Mouse (Mus musculus) hindbrain, embryonic 11.5 days (tissue): ENCODE results near the gene Atp6v1g1. TPM values are rescaled to one million over a fixed set of nuclear protein-coding genes. Genes with fewer than 3 reads are reported as not detected.

ENCODE experiments used
- ATAC-seq: fragments of 200-750 bp; cut with Nextera tagmentation; 2 replicates; pipeline ENCODE4 v1.8.0; 2017; ENCODE audit warnings: mild to moderate bottlenecking, moderate TSS enrichment, moderate library complexity; ENCODE audit not compliant: low FRiP score
- DNase-seq: peaks from one replicate; pipeline ENCODE4 v3.0.0-alpha.2; 2015; ENCODE audit warnings: low spot score
- H3K27ac ChIP-seq: fragments of 300-500 bp; sonication (generic); 2 replicates; pipeline ENCODE4 v1.5.1; 2014; ENCODE audit warnings: mild to moderate bottlenecking, low read depth, low read length
- H3K27me3 ChIP-seq: fragments of 300-500 bp; sonication (generic); 2 replicates; pipeline ENCODE4 v1.6.1; 2014; ENCODE audit warnings: mild to moderate bottlenecking, low read length, moderate library complexity, mixed read lengths; ENCODE audit not compliant: control insufficient read depth, insufficient read depth
- H3K36me3 ChIP-seq: fragments of 300-500 bp; sonication (generic); 2 replicates; pipeline ENCODE4 v1.6.1; 2014; ENCODE audit warnings: mild to moderate bottlenecking, low read length, moderate library complexity, mixed read lengths; ENCODE audit not compliant: control insufficient read depth, insufficient read depth
- H3K4me1 ChIP-seq: fragments of 300-500 bp; sonication (generic); replicated peaks from 2 replicates; pipeline ENCODE4 v1.6.1; 2014; ENCODE audit warnings: low read length, mixed read lengths; ENCODE audit not compliant: control insufficient read depth, insufficient read depth
- H3K4me2 ChIP-seq: fragments of 300-500 bp; sonication (generic); replicated peaks from 2 replicates; pipeline ENCODE4 v1.6.1; 2014; ENCODE audit warnings: mild to moderate bottlenecking, low read depth, low read length
- H3K4me3 ChIP-seq: fragments of 300-500 bp; sonication (generic); 2 replicates; pipeline ENCODE4 v1.5.1; 2014; ENCODE audit warnings: low read depth, low read length
- H3K9ac ChIP-seq: fragments of 300-500 bp; sonication (generic); 2 replicates; pipeline ENCODE4 v1.6.1; 2014; ENCODE audit warnings: low read depth, low read length
- H3K9me3 ChIP-seq: fragments of 300-500 bp; sonication (generic); 2 replicates; pipeline ENCODE4 v1.6.1; 2016; ENCODE audit warnings: low read length; ENCODE audit not compliant: control insufficient read depth
- WGBS: fragments of 180-500 bp; shearing (Covaris S2); extraction: QIAGEN DNeasy Blood & Tissue Kit; methylation state at CpG from one replicate; pipeline ENCODE4 v1.1.7; 2014; 5-methylcytosine and 5-hydroxymethylcytosine counted together
- polyA plus RNA-seq: library from polyadenylated mRNA; unstranded; fragments of >200 nt; fragmentation: Nextera tagmentation; extraction: Ambion mirVana; gene quantifications from 2 replicates; pipeline ENCODE4 v1.2.1, GENCODE M21; 2014

Atp6v1g1 gene
- polyA plus RNA-seq, 1 experiment from 2014 or later: 428 TPM

DNA sequence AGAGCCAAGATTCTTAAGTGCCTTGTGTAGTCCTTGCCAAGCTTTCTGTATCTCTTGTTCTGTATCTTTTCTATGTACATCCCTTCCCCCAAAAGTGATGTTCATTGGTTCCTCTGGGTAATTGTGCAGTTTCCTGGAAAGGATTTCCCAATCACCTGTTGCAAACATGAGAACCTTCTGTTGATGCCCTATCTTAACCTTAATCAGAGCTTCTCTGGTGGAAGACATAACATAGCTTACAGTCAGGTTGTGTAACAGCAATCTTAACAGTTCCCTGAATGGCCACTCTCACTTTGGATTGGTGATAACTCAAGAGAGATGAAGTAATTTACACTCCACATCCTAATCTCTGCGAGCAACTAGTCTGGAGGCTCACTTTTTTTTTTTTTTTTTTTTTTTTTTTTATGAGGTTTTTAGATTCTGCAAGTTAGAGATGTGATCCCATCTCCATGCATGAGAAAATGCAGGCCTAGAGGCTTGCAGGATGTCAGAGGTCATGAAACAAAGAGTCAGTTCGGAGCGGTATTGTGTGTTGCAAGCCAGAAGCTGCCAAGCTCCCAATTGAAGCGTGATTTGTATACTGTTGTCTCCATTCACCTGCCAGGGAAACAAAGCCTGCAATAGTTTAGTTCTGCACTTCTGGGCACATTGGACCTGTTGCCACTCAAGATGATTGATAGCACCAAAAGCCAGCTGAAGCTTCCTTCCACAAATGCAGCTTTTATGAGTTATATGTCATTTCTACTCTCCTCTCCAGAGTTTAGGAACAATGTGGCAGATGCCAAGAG, 9.4 kb downstream of the Atp6v1g1 start:
- Histone ChIP-seq H3K4me3 (no peak overlapping the region), H3K9me3 (no peaks in the 10 kb centered on the region), H3K4me1 (no peaks in the 10 kb centered on the region), H3K4me2 (no peak overlapping the region), H3K36me3 (peaks cover 16% of the 10 kb centered on the region), H3K27ac (no peak overlapping the region), H3K9ac (no peak overlapping the region), H3K27me3 (0 out of 2 replicates have a peak, but pooled peaks cover 2% of the 10 kb centered on the region)
- ATAC-seq (no peak), DNase-seq (peak; percentile 27)
- WGBS: 29% methylated on average over 4 of the region's 4 CpGs

DNA sequence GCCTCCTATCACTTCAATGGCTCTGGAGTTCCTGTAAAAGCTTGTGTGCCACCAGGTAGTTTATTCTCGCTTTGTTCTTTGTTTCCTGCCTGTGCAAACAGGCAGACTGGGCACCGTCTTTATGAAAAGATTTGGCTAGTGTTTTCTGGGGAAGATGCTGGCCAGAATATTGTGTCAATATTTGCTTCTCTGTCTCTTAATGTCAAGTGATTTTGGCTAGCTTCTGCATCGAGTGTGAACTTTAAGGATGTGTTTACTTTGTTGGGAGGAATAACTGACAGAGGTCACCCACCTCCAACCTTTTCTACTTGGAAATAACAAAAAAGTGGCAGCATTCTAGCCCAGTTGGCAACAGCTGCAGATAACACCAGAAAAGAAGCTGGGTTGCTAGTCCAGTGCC, 10.0 kb downstream of the Atp6v1g1 start:
- no peaks in the 10 kb centered on the region for H3K9me3 ChIP-seq
- H3K36me3 ChIP-seq: peaks cover 13% of the 10 kb centered on the region
- DNase-seq (no peak), ATAC-seq (no peak)
- H3K4me1 ChIP-seq: no peaks in the 10 kb centered on the region
- no peak overlapping the region for H3K4me2 ChIP-seq
- no peak overlapping the region for H3K27ac ChIP-seq
- H3K27me3 ChIP-seq: 0 out of 2 replicates have a peak, but pooled peaks cover 2% of the 10 kb centered on the region
- 27% methylated on average over 3 of the region's 3 CpGs for WGBS
- H3K4me3 ChIP-seq: no peak overlapping the region
- no peak overlapping the region for H3K9ac ChIP-seq

DNA sequence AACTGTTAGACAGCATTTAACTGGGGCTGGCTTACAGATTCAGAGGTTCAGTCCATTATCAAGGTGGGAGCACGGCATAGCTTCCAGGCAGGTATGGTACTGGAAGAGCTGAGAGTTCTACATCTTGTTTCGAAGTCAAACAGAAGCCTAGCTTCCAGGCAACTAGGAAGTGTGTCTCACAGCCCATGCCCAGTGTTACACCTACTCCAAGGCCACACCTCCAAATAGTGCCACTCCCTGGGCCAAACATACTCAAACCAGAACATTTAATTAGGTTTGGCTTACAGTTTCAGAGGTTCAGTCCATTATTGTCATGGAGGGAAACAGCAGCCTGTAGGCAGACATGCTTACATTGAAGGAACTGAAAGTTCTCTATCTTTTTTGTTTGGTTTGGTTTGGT, 10.5 kb downstream of the Atp6v1g1 start:
- H3K4me3 ChIP-seq: no peak overlapping the region
- DNase-seq (no peak), ATAC-seq (no peak)
- H3K9me3 ChIP-seq: no peaks in the 10 kb centered on the region
- H3K9ac ChIP-seq: no peak overlapping the region
- H3K27ac ChIP-seq: no peak overlapping the region
- no peaks in the 10 kb centered on the region for H3K4me1 ChIP-seq
- H3K27me3 ChIP-seq: 0 out of 2 replicates have a peak, but pooled peaks cover 2% of the 10 kb centered on the region
- H3K4me2 ChIP-seq: no peak overlapping the region
- 89% methylated on average over 2 of the region's 2 CpGs for WGBS
- peaks cover 13% of the 10 kb centered on the region for H3K36me3 ChIP-seq

DNA sequence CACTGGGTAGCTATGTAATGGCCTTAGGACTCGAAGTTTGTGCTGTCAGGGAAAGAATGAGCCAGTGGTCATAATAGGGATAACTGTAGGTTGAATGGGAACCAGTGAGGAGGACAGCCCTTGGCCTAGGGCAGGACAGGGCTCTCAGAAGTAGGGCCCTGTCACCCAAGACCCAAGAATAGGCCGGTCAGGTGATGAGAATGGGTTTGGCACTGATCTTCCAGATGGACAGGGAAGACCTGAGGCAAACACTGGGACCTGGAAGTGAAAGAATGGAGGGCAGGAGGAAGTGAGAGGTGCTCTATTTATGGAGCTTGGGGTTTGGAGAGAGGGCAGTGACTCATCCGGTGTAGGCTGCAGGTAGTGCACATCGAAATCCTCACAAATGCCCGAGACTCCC, 12.1 kb downstream of the Atp6v1g1 start:
- Histone ChIP-seq H3K36me3 (peaks cover 8% of the 10 kb centered on the region; the same call in 1 of the 2 replicates), H3K9me3 (no peaks in the 10 kb centered on the region), H3K9ac (no peak overlapping the region), H3K4me2 (no peak overlapping the region), H3K4me1 (no peaks in the 10 kb centered on the region), H3K4me3 (no peak overlapping the region), H3K27me3 (0 out of 2 replicates have a peak, but pooled peaks cover 2% of the 10 kb centered on the region), H3K27ac (no peak overlapping the region)
- no peak for DNase-seq
- WGBS: 64% methylated on average over 5 of the region's 5 CpGs
- ATAC-seq: no peak

DNA sequence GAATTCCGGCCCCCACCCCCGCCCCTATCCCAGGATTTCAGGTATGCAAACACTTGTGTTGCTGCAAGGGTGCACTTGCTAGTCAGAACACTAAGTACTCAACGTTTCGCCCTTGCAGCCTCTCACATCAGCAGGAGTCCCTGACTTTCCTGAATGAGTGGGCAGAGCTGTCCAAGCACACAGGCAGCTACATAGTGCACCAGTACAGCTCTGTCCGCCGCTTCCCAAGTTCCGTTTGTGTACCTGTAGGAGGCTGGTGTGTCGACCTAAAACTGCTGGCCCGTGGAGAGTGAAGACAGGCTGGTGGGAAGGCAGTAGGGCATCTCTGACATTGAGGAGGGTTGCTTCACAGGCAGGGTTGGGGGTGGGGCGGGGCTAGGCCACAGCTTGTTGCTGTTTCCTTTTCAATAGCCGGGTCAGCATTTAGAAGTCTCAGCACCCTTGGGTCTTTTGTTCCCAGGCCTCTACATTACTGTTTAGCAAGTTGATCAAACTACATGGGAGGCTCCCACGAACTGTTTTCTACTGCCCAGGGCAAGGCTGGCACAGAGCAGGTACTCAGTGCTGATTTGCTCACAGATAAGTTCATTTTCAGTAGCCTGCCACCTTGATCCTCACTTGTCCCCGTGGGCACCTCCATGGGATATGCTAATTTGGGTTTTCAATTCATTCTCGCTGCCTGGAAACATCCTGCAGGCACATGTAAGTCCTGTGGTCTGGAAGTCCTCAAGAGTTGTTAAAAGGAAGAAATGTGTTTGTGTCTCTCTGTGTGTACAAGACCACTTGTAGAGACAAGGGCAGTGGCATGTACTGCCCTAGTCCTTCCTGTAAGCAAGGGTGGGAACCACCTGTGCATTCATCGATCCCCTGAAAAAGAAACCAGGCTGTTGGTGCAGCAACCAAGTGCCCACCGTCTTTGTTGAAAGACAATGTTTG, 12.8 kb downstream of the Atp6v1g1 start:
- Histone ChIP-seq H3K27ac (no peak overlapping the region), H3K9ac (no peak overlapping the region), H3K36me3 (peaks cover 4% of the 10 kb centered on the region; the same call in 1 of the 2 replicates), H3K4me3 (no peak overlapping the region), H3K4me2 (no peak overlapping the region), H3K4me1 (no peaks in the 10 kb centered on the region), H3K9me3 (no peaks in the 10 kb centered on the region), H3K27me3 (0 out of 2 replicates have a peak, but pooled peaks cover 2% of the 10 kb centered on the region)
- ATAC-seq: no peak
- 25% methylated on average over 16 of the region's 16 CpGs for WGBS
- DNase-seq: peak; percentile 22

DNA sequence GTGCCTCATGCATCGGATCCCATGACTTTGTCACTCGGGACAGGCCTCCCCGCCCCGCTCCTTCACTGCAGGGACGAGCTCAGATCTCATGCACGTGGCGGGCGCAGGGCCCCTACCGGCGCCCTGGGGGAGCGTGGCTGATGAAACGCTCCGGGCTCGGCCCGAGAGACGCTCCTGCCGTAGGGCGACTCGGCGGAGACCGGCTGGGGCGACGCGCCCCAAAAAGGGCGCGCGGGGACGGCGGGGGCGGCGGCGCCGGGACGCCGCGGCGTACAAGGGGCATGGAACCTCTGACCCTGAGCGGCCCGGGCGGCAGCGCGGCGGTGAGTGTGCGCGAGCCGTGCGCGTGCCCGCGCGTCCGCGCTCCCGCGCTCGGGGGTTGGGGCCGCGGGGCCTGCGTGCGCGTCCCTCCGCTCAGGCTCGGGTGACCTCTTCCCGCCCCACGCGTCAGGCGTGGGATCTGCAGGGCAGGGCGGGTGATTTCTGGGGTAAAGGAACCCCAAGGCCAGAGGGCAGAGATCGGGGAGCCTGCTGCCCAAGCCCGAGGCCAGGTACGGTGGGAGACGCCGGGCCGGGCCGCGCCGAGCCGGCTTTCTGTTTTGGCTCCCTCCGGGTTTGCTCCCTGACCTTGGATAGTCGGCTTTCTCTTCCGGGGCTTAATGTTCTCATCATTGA, 14.0 kb downstream of the Atp6v1g1 start, which contains the start of gene Tmem268:
Gene Tmem268 (plus strand): TSS at position 375 of the 675 bp plus-strand sequence.
- DNase-seq (peak; percentile 86), ATAC-seq (peak; percentile 78)
- under 1% methylated on average over 47 of the region's 81 CpGs for WGBS
- Histone ChIP-seq H3K9me3 (no peaks in the 10 kb centered on the region), H3K4me3 (peak within 1 kb of the TSS; percentile 48), H3K9ac (peak within 1 kb of the TSS; percentile 61), H3K27me3 (0 out of 2 replicates have a peak, but pooled peaks cover 2% of the 10 kb centered on the region), H3K27ac (no peak within 1 kb of the TSS), H3K4me1 (no peaks in the 10 kb centered on the region), H3K36me3 (no peaks in the 10 kb centered on the region), H3K4me2 (peak within 1 kb of the TSS; percentile 61)

DNA sequence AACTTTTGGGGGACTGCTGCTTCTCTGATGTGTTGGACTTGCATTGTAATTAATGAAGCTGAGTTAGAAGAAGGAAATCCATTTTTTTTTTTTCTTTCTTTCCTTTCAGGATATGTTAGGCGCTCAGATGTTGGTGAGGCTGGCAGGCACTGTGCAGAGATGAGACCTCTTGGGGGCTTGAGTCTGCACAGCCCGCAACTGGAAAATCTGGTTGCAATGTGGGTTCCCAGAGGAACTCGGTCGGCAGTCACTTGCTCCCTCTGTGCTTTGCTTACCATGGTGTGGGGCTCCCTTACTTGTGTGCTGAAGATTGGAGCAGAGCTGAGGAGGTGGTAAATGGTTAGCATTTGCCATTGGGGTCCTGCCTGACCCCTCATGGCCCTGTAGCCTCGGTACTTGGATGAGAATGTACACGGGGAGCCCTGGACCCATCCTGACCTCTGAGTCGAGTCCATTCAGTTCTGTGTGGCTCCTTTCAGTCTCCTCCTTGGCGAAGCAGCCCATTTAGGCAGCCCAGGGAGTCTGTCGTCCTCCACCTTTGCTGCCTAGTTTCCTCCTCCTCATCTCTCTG, 14.6 kb downstream of the Atp6v1g1 start:
- Histone ChIP-seq H3K36me3 (no peaks in the 10 kb centered on the region), H3K27me3 (0 out of 2 replicates have a peak, but pooled peaks cover 2% of the 10 kb centered on the region), H3K9ac (peak overlapping the region; percentile 61; the same call in 1 of the 2 replicates), H3K9me3 (no peaks in the 10 kb centered on the region), H3K4me2 (peak overlapping the region; percentile 61), H3K27ac (no peak overlapping the region), H3K4me3 (peak overlapping the region; percentile 48), H3K4me1 (no peaks in the 10 kb centered on the region)
- DNase-seq (peak; percentile 35), ATAC-seq (peak; percentile 13; the same call in 1 of the 2 replicates)
- 35% methylated on average over 9 of the region's 9 CpGs for WGBS

DNA sequence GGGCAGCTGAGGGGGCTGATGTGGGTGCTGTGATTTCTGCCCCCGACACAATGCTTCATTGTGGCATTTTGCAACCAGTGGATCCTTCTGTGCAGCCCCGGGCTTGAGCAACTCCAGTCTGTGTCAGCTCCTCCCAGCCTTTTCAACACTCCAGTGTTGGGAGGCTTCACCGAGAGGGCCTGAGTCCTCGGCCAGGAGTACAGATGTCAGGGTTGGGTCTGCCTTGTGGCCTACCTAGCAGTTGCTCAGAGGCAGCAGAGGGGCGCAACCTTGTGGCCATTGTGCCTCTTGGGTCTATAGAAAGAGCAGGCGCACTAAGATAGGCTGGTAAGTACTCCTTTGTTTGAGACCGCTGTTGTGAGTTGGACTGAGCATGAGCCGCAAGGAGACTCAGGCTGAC, 15.5 kb downstream of the Atp6v1g1 start:
- H3K4me1 ChIP-seq: no peaks in the 10 kb centered on the region
- H3K27ac ChIP-seq: no peak overlapping the region
- H3K9ac ChIP-seq: no peak overlapping the region
- 54% methylated on average over 8 of the region's 8 CpGs for WGBS
- no peaks in the 10 kb centered on the region for H3K36me3 ChIP-seq
- H3K4me2 ChIP-seq: no peak overlapping the region
- no peak overlapping the region for H3K4me3 ChIP-seq
- ATAC-seq (no peak), DNase-seq (no peak)
- 0 out of 2 replicates have a peak, but pooled peaks cover 2% of the 10 kb centered on the region for H3K27me3 ChIP-seq
- no peaks in the 10 kb centered on the region for H3K9me3 ChIP-seq
